Mouse (Mus musculus) midbrain, postnatal 0 days (tissue): Measurements from ENCODE around the gene Shisa8. TPM values are rescaled to one million over a fixed set of nuclear protein-coding genes. Genes with fewer than 3 reads are reported as not detected.

ENCODE experiments used
- ATAC-seq: fragments of 200-750 bp; cut with Nextera tagmentation; 2 replicates; pipeline ENCODE4 v1.8.0; 2017; ENCODE audit warnings: moderate number of reproducible peaks, mild to moderate bottlenecking, moderate TSS enrichment, moderate library complexity; ENCODE audit not compliant: low FRiP score
- DNase-seq: peaks from one replicate; pipeline ENCODE4 v3.0.0-alpha.2; 2015; ENCODE audit warnings: low spot score
- H3K27ac ChIP-seq: fragments of 300-500 bp; sonication (generic); 2 replicates; pipeline ENCODE4 v1.5.1; 2014; ENCODE audit warnings: low read depth, mild to moderate bottlenecking, low read length, mixed read lengths
- H3K27me3 ChIP-seq: fragments of 300-500 bp; sonication (generic); 2 replicates; pipeline ENCODE4 v1.6.1; 2014; ENCODE audit warnings: low read length, control low read depth, mixed read lengths; ENCODE audit not compliant: insufficient read depth
- H3K36me3 ChIP-seq: fragments of 300-500 bp; sonication (generic); 2 replicates; pipeline ENCODE4 v1.6.1; 2014; ENCODE audit warnings: low read length, control low read depth, mixed read lengths; ENCODE audit not compliant: insufficient read depth
- H3K4me1 ChIP-seq: fragments of 300-500 bp; sonication (generic); 2 replicates; pipeline ENCODE4 v1.6.1; 2014; ENCODE audit warnings: mild to moderate bottlenecking, control low read depth, antibody characterized with exemption, low read length, mixed read lengths; ENCODE audit not compliant: insufficient read depth
- H3K4me2 ChIP-seq: fragments of 300-500 bp; sonication (generic); 2 replicates; pipeline ENCODE4 v1.6.1; 2014; ENCODE audit warnings: low read depth, mild to moderate bottlenecking, low read length, mixed read lengths; ENCODE audit not compliant: poor library complexity, severe bottlenecking
- H3K4me3 ChIP-seq: fragments of 300-500 bp; sonication (generic); 2 replicates; pipeline ENCODE4 v1.5.1; 2014; ENCODE audit warnings: low read depth, mild to moderate bottlenecking, low read length, moderate library complexity
- H3K9ac ChIP-seq: fragments of 300-500 bp; sonication (generic); replicated peaks from 2 replicates; pipeline ENCODE4 v1.6.1; 2014; ENCODE audit warnings: mild to moderate bottlenecking, low read length, moderate library complexity, mixed read lengths; ENCODE audit not compliant: poor library complexity, severe bottlenecking
- H3K9me3 ChIP-seq: fragments of 300-500 bp; sonication (generic); 2 replicates; pipeline ENCODE4 v1.6.1; 2016; ENCODE audit warnings: low read length, control low read depth
- CTCF ChIP-seq: IDR thresholded peaks from 2 replicates; pipeline ENCODE4 v1.5.1; 2016; ENCODE audit warnings: antibody characterized with exemption, mild to moderate bottlenecking
- WGBS: fragments of 180-500 bp; shearing (Covaris S2); extraction: QIAGEN DNeasy Blood & Tissue Kit; methylation state at CpG from one replicate; pipeline ENCODE4 v1.1.7; 2014; 5-methylcytosine and 5-hydroxymethylcytosine counted together
- polyA plus RNA-seq: library from polyadenylated mRNA; unstranded; fragments of >200 nt; fragmentation: Nextera tagmentation; extraction: Ambion mirVana; gene quantifications from 2 replicates; pipeline ENCODE4 v1.2.1, GENCODE M21; 2015
- total RNA-seq: library from RNA; depleted of rRNA; stranded (reverse); fragments of >200 nt; gene quantifications from 2 replicates; pipeline ENCODE4 v1.2.3, GENCODE M21; 2014

The Shisa8 gene
- total and polyA plus RNA-seq, 2 experiments from 2014 or later = 1.6 to 7.6 TPM

DNA sequence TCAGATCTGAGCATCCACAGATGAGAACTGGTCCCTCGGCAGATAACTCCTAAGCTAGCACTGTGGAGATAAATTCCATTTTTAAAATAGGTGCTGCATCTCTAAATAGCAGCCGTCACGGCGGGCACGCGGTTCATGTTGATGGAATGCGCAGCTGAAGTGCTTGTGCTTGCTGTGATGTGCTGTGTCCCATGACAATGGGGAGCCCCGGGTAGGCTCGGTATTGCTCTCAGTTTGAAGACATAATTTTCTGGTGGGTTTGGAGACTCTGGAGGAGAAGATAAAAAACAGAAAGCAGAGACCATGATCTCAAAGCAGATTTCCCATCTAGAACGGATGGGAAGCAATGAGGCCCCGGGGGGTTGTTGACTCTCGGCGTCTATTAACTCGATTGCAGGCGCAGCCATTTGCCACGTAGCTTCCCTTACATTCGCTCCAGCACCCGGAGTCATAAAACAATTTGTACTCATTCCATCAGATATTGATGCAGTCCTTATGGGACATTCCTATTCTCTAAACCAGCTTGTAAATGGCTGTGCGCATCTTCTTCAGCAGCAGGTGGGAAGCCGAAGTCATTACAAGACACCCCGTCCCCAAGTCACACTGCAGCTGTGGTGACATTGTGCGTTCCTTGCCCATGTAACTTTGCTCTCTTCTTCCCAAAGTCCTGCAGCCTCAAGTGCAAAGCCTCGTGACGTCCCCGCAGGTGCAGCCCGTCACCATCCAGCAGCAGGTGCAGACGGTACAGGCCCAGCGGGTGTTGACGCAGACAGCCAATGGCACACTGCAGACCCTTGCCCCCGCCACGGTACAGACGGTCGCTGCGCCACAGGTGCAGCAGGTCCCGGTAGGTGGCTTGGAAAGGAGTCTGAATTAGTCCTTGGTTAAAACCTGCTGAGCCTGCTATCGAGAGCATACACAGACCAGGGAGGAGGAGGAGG, 41.9 kb downstream of the Shisa8 start:
- no peaks in the 10 kb centered on the region for H3K9me3 ChIP-seq
- peaks cover 4% of the 10 kb centered on the region; the same call in 1 of the 2 replicates for H3K4me1 ChIP-seq
- WGBS = 86% methylated on average over 36 of the region's 36 CpGs
- H3K4me3 ChIP-seq = no peak overlapping the region
- no peak overlapping the region for H3K4me2 ChIP-seq
- DNase-seq (peak; percentile 69), ATAC-seq (no peak)
- H3K9ac ChIP-seq = no peak overlapping the region
- peaks cover 51% of the 10 kb centered on the region for H3K36me3 ChIP-seq
- no peak overlapping the region for H3K27ac ChIP-seq
- TF ChIP-seq CTCF = no peak
- H3K27me3 ChIP-seq = no peaks in the 10 kb centered on the region

DNA sequence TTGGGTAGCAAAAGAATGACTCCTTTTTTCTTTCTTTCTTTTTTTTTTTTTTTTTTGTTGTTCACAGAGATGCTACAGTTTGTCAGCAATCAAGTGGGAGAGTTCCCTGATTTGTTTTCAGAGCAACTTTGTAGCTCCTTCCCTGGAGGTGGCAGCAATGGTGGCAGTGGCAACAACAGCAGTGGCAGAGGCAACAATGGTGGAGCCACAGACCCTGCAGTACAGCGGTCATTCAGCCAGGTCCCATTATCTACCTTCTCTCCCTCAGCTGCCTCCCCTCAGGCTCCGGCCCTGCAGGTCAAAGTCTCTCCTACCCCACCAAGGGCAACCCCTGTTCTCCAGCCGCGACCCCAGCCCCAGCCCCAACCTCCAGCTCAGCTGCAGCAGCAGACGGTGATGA, 42.9 kb downstream of the Shisa8 start:
- no peaks in the 10 kb centered on the region for H3K27me3 ChIP-seq
- no peak overlapping the region for H3K4me2 ChIP-seq
- WGBS = 85% methylated on average over 5 of the region's 5 CpGs
- H3K27ac ChIP-seq = no peak overlapping the region
- H3K4me3 ChIP-seq = no peak overlapping the region
- peaks cover 41% of the 10 kb centered on the region for H3K36me3 ChIP-seq
- no peaks in the 10 kb centered on the region for H3K9me3 ChIP-seq
- peaks cover 4% of the 10 kb centered on the region; the same call in 1 of the 2 replicates for H3K4me1 ChIP-seq
- ATAC-seq (no peak), DNase-seq (no peak)
- TF ChIP-seq CTCF = no peak
- no peak overlapping the region for H3K9ac ChIP-seq

DNA sequence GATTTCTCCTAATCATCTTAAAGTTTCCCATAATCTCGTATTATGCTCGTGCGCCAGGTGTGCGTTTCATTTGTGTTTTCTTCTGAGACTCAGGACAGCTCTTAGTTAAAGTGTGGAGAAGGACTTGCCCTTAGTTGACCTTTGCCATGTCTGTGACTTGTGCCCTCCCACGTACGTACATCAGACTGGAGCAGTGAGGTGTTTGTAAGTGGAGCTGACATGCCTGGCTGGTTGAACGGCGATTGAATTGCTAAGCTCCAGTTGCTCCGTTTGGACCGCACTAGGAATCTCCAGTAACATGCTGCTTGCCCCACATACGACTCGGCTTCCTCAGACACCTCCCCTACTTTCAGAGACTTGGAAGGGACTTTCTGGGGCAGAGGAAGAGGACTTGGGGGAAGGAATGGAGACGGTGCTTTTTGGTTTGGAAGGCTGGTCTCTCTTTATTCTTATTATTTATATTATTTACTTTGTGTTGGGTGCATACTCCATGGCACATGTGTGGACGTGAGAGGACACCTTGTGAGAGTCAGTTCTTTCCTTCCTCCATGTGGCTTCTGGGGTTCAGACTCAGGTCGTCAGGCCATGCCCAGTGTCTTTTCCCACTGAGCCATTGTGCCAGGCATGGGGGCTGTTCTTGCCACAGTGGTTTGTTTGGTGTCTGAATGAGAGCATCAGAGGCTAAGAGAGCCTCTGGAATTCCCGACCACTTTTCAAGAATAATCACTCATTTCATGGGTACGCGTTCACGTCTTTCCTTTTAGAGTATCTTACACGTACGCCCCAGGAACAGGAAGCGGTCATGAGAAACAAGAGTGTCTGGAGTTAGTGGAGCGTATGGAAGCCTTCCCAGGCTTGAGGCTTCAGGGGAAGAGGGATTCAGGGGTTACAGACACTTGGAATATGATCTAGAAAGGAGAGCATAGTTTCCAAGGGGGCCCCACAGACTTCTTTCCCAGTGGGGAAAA, 45.1 kb downstream of the Shisa8 start:
- no peaks in the 10 kb centered on the region for H3K9me3 ChIP-seq
- H3K27ac ChIP-seq = no peak overlapping the region
- H3K4me3 ChIP-seq = no peak overlapping the region
- no peaks in the 10 kb centered on the region for H3K27me3 ChIP-seq
- DNase-seq (no peak), ATAC-seq (no peak)
- H3K9ac ChIP-seq = no peak overlapping the region
- H3K4me2 ChIP-seq = no peak overlapping the region
- no peak for TF ChIP-seq CTCF
- peaks cover 25% of the 10 kb centered on the region; the same call in 1 of the 2 replicates for H3K36me3 ChIP-seq
- H3K4me1 ChIP-seq = peaks cover 4% of the 10 kb centered on the region; the same call in 1 of the 2 replicates
- WGBS = 58% methylated on average over 23 of the region's 23 CpGs

DNA sequence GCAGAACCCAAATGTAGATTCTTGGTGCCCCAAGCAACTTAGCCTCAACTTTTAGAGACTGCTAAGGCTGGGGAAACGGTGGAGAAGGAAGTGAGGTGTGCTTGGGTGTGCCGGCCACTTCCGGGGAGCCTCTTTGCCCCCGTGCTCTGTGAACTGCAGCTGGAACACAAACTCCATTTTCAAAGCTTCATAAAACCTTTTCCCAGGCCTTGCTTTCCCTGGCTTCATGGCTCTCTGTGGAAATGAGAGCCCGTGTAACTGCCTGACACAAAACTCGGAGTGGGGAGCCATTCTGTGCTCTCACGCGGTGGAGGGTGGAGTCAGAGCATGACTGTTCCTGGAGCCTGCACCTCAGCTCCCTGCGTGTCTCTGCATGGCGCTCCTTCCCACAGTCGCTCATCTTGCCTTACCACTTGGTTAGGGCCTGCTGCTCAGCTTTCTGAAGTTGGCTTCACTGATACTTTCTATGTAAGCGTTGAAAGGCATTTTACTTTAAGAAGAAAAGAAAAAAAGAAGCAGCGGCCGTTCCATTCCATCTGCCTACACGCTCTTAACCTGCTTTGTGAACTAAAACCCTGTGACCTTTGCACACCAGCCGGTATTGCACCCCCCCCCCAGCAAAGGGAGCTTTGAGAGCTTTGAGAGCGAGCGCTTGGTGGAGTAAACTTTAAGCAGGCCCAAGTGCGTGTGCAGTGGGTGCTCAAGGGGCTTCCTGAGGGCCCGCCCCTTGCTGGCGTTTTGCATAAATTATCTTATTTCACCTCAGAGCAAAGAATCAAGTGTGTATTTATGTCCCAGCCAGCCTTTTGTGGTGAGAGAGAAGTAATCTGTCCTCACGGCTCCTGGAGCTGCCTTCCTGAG, 46.1 kb downstream of the Shisa8 start:
- Histone ChIP-seq H3K4me1 (peaks cover 4% of the 10 kb centered on the region; the same call in 1 of the 2 replicates), H3K27ac (no peak overlapping the region; the same call in 1 of the 2 replicates), H3K9me3 (no peaks in the 10 kb centered on the region), H3K36me3 (peaks cover 18% of the 10 kb centered on the region; the same call in 1 of the 2 replicates), H3K4me2 (no peak overlapping the region), H3K4me3 (no peak overlapping the region), H3K27me3 (no peaks in the 10 kb centered on the region), H3K9ac (no peak overlapping the region)
- TF ChIP-seq CTCF = no peak
- 38% methylated on average over 22 of the region's 22 CpGs for WGBS
- DNase-seq (no peak), ATAC-seq (no peak)
